Mouse (Mus musculus): ENCODE results near the gene Fibcd1.

GRCm38 (mm10) chr2:31880868-31881267 is 35.1 kb upstream of the Fibcd1 start:
- TF ChIP-seq CTCF (IDR thresholded peaks at IDR 0.05; ENCODE audit: low read depth) (no peak), EP300 (IDR thresholded peaks at IDR 0.05; ENCODE audit: low read depth) (no peak)

Measured in liver, embryonic 14.5 days (tissue).